Mouse (Mus musculus) kidney, adult 8-10 months (tissue): ENCODE results near the gene Sirt7.

Experiments
- DNase-seq, 2 experiments: peaks; one replicate each; pipeline ENCODE4 v3.0.0; 2022

Gene Sirt7

GRCm38 (mm10) chr11:120581490-120582267 lies 43.4 kb downstream of the Sirt7 start, which contains the start of gene Arhgdia:
Gene Arhgdia, minus strand, starts transcription at chr11:120581624.
- DNase-seq, result peak; percentile 76 to 85

- DNase-seq, result peak in 1 of 2 experiments; percentile 33
Measured at GRCm38 (mm10) chr11:120580871-120581331, 44.1 kb downstream of the Sirt7 start.

- DNase-seq, result peak; percentile 43 to 49
Measured at GRCm38 (mm10) chr11:120580190-120580589, 44.9 kb downstream of the Sirt7 start.

- peak; percentile 59 to 79 for DNase-seq
Measured at GRCm38 (mm10) chr11:120579316-120580107, 45.5 kb downstream of the Sirt7 start.

GRCm38 (mm10) chr11:120578694-120579243 lies 46.3 kb downstream of the Sirt7 start:
- peak in 1 of 2 experiments; percentile 27 for DNase-seq

GRCm38 (mm10) chr11:120578024-120578693 lies 46.9 kb downstream of the Sirt7 start:
- peak; percentile 60 for DNase-seq

- peak; percentile 66 to 75 for DNase-seq
Measured at GRCm38 (mm10) chr11:120577211-120578023, 47.6 kb downstream of the Sirt7 start.

GRCm38 (mm10) chr11:120576365-120576981 lies 48.6 kb downstream of the Sirt7 start:
- DNase-seq, result peak; percentile 85 to 91

- no peak for DNase-seq
Measured at GRCm38 (mm10) chr11:120575940-120576339, 49.1 kb downstream of the Sirt7 start.

GRCm38 (mm10) chr11:120575046-120575445 lies 50.0 kb downstream of the Sirt7 start:
- no peak for DNase-seq

GRCm38 (mm10) chr11:120574278-120574600 lies 50.8 kb downstream of the Sirt7 start:
- no peak for DNase-seq

- no peak for DNase-seq
Measured at GRCm38 (mm10) chr11:120573585-120574277, 51.3 kb downstream of the Sirt7 start.

- peak; percentile 100 for DNase-seq
Measured at GRCm38 (mm10) chr11:120572752-120573584, 52.1 kb downstream of the Sirt7 start, which contains the start of gene P4hb. Gene P4hb, minus strand, starts transcription at chr11:120573253.

GRCm38 (mm10) chr11:120572417-120572751 lies 52.7 kb downstream of the Sirt7 start:
- DNase-seq, result no peak

GRCm38 (mm10) chr11:120571754-120572416 lies 53.2 kb downstream of the Sirt7 start:
- no peak for DNase-seq

- no peak for DNase-seq
Measured at GRCm38 (mm10) chr11:120571122-120571521, 53.9 kb downstream of the Sirt7 start.
